In the genomic region with DNA sequence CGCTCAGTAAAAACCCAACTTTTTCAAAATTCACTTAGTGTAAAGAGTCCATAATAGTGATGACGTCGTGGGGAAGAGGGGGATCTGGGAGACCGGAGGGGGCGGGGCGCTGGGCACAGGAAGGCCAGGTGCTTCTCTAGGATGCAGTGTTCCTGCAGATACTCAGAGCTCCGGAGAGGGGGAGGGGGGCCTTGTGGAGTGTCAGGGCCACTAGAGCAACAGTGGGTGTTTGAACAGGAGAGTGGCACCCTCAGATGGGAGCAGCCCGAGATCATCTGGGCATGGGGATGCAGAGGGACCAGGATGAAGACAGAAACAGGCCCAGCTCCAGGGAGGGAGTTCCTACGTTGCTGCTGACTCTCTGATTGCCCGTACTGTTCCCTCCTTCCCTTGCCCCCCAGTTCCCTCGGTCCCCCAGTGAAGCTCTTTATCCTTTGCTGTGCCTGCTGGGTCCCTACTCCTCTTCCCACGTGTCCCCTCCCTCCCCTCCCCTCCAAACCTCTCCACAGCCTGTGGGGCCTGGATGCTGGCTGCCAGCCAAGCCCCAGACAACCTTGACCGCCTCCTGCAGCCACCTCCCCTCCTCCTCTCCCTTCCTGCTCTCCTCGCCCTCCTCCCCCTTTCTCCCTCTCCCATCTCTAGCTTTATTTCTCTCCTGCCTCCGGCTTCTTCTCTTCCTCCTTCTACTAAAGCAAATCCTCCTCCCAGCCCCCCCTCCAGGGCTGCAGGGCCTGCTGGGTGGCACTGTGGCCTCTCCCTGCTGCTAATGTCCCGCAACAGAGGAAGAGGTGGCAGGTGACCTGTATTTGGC, we compare ENCODE assay signal across 9 mouse cellular contexts. TPM values are rescaled to one million over a fixed set of nuclear protein-coding genes. Genes with fewer than 3 reads are reported as not detected.
DNase-seq lines count a peak whose midpoint lies in the region; ATAC-seq and TF ChIP-seq lines count a peak whose summit lies in the region.
"Had no signal": no experiment of that assay in that cellular context is flagged by ENCODE, and none has a peak within 500 bp of the region (broad histone marks: within the 10 kb centered on the region; RNA-seq: fewer than 3 reads in every experiment).

No protein-coding gene starts in this region.

- no peaks in the 10 kb centered on the region for H3K9me3 ChIP-seq in forebrain, embryonic 11.5 days (ENCODE audit: control insufficient read depth, low read length)
- H3K9me3 ChIP-seq in forebrain, postnatal 0 days (ENCODE audit: low read length), result no peaks in the 10 kb centered on the region
- H3K9me3 ChIP-seq in embryonic facial prominence, embryonic 13.5 days, result no peaks in the 10 kb centered on the region

- peaks cover 45% of the 10 kb centered on the region for H3K4me1 ChIP-seq in forebrain, embryonic 11.5 days (replicated peaks; ENCODE audit: control insufficient read depth, insufficient read depth, low read length)
- H3K4me1 ChIP-seq in forebrain, postnatal 0 days (ENCODE audit: insufficient read depth), result peaks cover 16% of the 10 kb centered on the region
- peaks cover 77% of the 10 kb centered on the region for H3K4me1 ChIP-seq in embryonic facial prominence, embryonic 13.5 days

- peak overlapping the region; percentile 41 for H3K27ac ChIP-seq in forebrain, embryonic 11.5 days (ENCODE audit: low read depth, low read length)
- no peak overlapping the region for H3K27ac ChIP-seq in forebrain, postnatal 0 days (ENCODE audit: low read depth, low read length)
- H3K27ac ChIP-seq in embryonic facial prominence, embryonic 13.5 days, result peak overlapping the region; percentile 95

- peak overlapping the region; percentile 29 for H3K9ac ChIP-seq in forebrain, embryonic 11.5 days (ENCODE audit: low read length)
- no peak overlapping the region for H3K9ac ChIP-seq in forebrain, postnatal 0 days
- H3K9ac ChIP-seq in embryonic facial prominence, embryonic 13.5 days, result peak overlapping the region; percentile 32; the same call in 1 of the 2 replicates

- 11% methylated on average over 16 of the region's 16 CpGs for WGBS in forebrain, embryonic 11.5 days
- WGBS in forebrain, postnatal 0 days, result 16% methylated on average over 15 of the region's 16 CpGs
- 6% methylated on average over 15 of the region's 16 CpGs for WGBS in embryonic facial prominence, embryonic 13.5 days

- 0 out of 2 replicates have a peak, but pooled peaks have one; percentile 2 for ATAC-seq in forebrain, embryonic 11.5 days (replicated peaks; ENCODE audit: low FRiP score)
- ATAC-seq in forebrain, postnatal 0 days, result no peak
- no peak for ATAC-seq in embryonic facial prominence, embryonic 13.5 days (ENCODE audit: insufficient number of reproducible peaks, insufficient read depth, low FRiP score, low TSS enrichment, low read depth)
- no peak for ATAC-seq in CD4-positive, CD25-positive, alpha-beta regulatory T cell, adult 4 months

- peak overlapping the region; percentile 35 for H3K4me2 ChIP-seq in forebrain, embryonic 11.5 days (ENCODE audit: low read depth, low read length, severe bottlenecking)
- H3K4me2 ChIP-seq in forebrain, postnatal 0 days (ENCODE audit: low read depth), result no peak overlapping the region
- peak overlapping the region; percentile 43 for H3K4me2 ChIP-seq in embryonic facial prominence, embryonic 13.5 days

- TF ChIP-seq CTCF in forebrain, postnatal 0 days (IDR thresholded peaks at IDR 0.05; ENCODE audit: low read depth), result no peak

- H3K36me3 ChIP-seq in forebrain, embryonic 11.5 days (ENCODE audit: control insufficient read depth, insufficient read depth, low read length), result peaks cover 2% of the 10 kb centered on the region; the same call in 1 of the 2 replicates
- H3K36me3 ChIP-seq in forebrain, postnatal 0 days (ENCODE audit: insufficient read depth), result peaks cover 32% of the 10 kb centered on the region
- H3K36me3 ChIP-seq in embryonic facial prominence, embryonic 13.5 days, result peaks cover 40% of the 10 kb centered on the region

- H3K4me3 ChIP-seq in forebrain, embryonic 11.5 days (ENCODE audit: low read depth, low read length), result no peak overlapping the region
- H3K4me3 ChIP-seq in forebrain, postnatal 0 days (ENCODE audit: low read depth, low read length), result no peak overlapping the region
- no peak overlapping the region for H3K4me3 ChIP-seq in embryonic facial prominence, embryonic 13.5 days
- H3K4me3 ChIP-seq: erythroblast, embryonic 14.5 days had no signal

- DNase-seq in forebrain, embryonic 11.5 days (ENCODE audit: low spot score), result peak; percentile 83
- no peak for DNase-seq in forebrain, postnatal 0 days
- DNase-seq in kidney, adult 18-20 months, result peak; percentile 66
- peak; percentile 32 for DNase-seq in lung, postnatal 14 days
- DNase-seq in thymus, postnatal 25 days, result peak; percentile 38
- no peak for DNase-seq in cerebellum, adult 18-20 months

- peaks cover 63% of the 10 kb centered on the region for H3K27me3 ChIP-seq in forebrain, embryonic 11.5 days (ENCODE audit: control insufficient read depth, insufficient read depth, low read length)
- peaks cover 4% of the 10 kb centered on the region; the same call in 1 of the 2 replicates for H3K27me3 ChIP-seq in forebrain, postnatal 0 days (ENCODE audit: insufficient read depth, low read length)
- 0 out of 2 replicates have a peak, but pooled peaks cover 4% of the 10 kb centered on the region for H3K27me3 ChIP-seq in embryonic facial prominence, embryonic 13.5 days

RNA-seq across cellular contexts. Expression of gene Tle2, which starts 5.8 kb away (rescaled TPM):
- 7.2 and 8.1 TPM in 2 replicates for polyA plus RNA-seq in forebrain, embryonic 11.5 days (2014; fragmentation: Nextera tagmentation; extraction: Ambion mirVana)
- total RNA-seq in forebrain, postnatal 0 days (2014; rRNA removed), result 20.5 and 25.6 TPM in 2 replicates
- 21.0 and 30.5 TPM in 2 replicates for polyA plus RNA-seq in forebrain, postnatal 0 days (2015; fragmentation: Nextera tagmentation; extraction: Ambion mirVana)
- polyA plus RNA-seq in embryonic facial prominence, embryonic 13.5 days (2015; fragmentation: Nextera tagmentation; extraction: Ambion mirVana), result 63.4 and 71.4 TPM in 2 replicates
- polyA plus RNA-seq in CD4-positive, CD25-positive, alpha-beta regulatory T cell, adult 4 months (2017; shearing (Covaris generic)), result under 1 TPM in 1 of 2 experiments, not detected in 1; 0.78 TPM

RNA-seq across cellular contexts. Expression of gene Aes, which starts 9.3 kb away (rescaled TPM):
- 324 and 355 TPM in 2 replicates for polyA plus RNA-seq in forebrain, embryonic 11.5 days (2014; fragmentation: Nextera tagmentation; extraction: Ambion mirVana)
- 450 and 455 TPM in 2 replicates for total RNA-seq in forebrain, postnatal 0 days (2014; rRNA removed)
- 752 and 802 TPM in 2 replicates for polyA plus RNA-seq in forebrain, postnatal 0 days (2015; fragmentation: Nextera tagmentation; extraction: Ambion mirVana)
- polyA plus RNA-seq in embryonic facial prominence, embryonic 13.5 days (2015; fragmentation: Nextera tagmentation; extraction: Ambion mirVana), result 464 and 465 TPM in 2 replicates
- 100 to 1,000 TPM; 103 to 139 TPM for polyA plus RNA-seq in CD4-positive, CD25-positive, alpha-beta regulatory T cell, adult 4 months (2017; shearing (Covaris generic))

RNA-seq across cellular contexts. Expression of gene Gna11, which starts 23.6 kb away (rescaled TPM):
- 77.1 and 84.5 TPM in 2 replicates for polyA plus RNA-seq in forebrain, embryonic 11.5 days (2014; fragmentation: Nextera tagmentation; extraction: Ambion mirVana)
- 110 and 114 TPM in 2 replicates for total RNA-seq in forebrain, postnatal 0 days (2014; rRNA removed)
- polyA plus RNA-seq in forebrain, postnatal 0 days (2015; fragmentation: Nextera tagmentation; extraction: Ambion mirVana), result 126 and 133 TPM in 2 replicates
- polyA plus RNA-seq in embryonic facial prominence, embryonic 13.5 days (2015; fragmentation: Nextera tagmentation; extraction: Ambion mirVana), result 84.2 and 90.1 TPM in 2 replicates
- polyA plus RNA-seq in CD4-positive, CD25-positive, alpha-beta regulatory T cell, adult 4 months (2017; shearing (Covaris generic)), result 10 to 100 TPM; 28.5 to 42.5 TPM

RNA-seq across cellular contexts. Expression of gene Tle6, which starts 32.3 kb away (rescaled TPM):
- polyA plus RNA-seq in forebrain, embryonic 11.5 days (2014; fragmentation: Nextera tagmentation; extraction: Ambion mirVana), result 3.9 and 7.7 TPM in 2 replicates
- total RNA-seq in forebrain, postnatal 0 days (2014; rRNA removed), result 8.7 and 14.1 TPM in 2 replicates
- polyA plus RNA-seq in forebrain, postnatal 0 days (2015; fragmentation: Nextera tagmentation; extraction: Ambion mirVana), result 4.2 and 5.1 TPM in 2 replicates
- 12.8 and 17.2 TPM in 2 replicates for polyA plus RNA-seq in embryonic facial prominence, embryonic 13.5 days (2015; fragmentation: Nextera tagmentation; extraction: Ambion mirVana)
- 1 to 10 TPM in 1 of 2 experiments, not detected in 1; 2.8 TPM for polyA plus RNA-seq in CD4-positive, CD25-positive, alpha-beta regulatory T cell, adult 4 months (2017; shearing (Covaris generic))

RNA-seq across cellular contexts. Expression of gene BC025920, which starts 37.5 kb away (rescaled TPM):
- polyA plus RNA-seq in forebrain, embryonic 11.5 days (2014; fragmentation: Nextera tagmentation; extraction: Ambion mirVana), result 1.6 and 2.1 TPM in 2 replicates
- total RNA-seq in forebrain, postnatal 0 days (2014; rRNA removed), result 3.8 and 4.7 TPM in 2 replicates
- 1.4 TPM in 2 replicates for polyA plus RNA-seq in forebrain, postnatal 0 days (2015; fragmentation: Nextera tagmentation; extraction: Ambion mirVana)
- polyA plus RNA-seq in embryonic facial prominence, embryonic 13.5 days (2015; fragmentation: Nextera tagmentation; extraction: Ambion mirVana), result 1.3 and 2.0 TPM in 2 replicates
- 1 to 10 TPM; 3.6 to 3.8 TPM for polyA plus RNA-seq in CD4-positive, CD25-positive, alpha-beta regulatory T cell, adult 4 months (2017; shearing (Covaris generic))

Comparison
In these comparisons a context has a peak if more than half of its experiments do, and no peak if none do; other contexts are left out.
1. DNase-seq: peak in forebrain, embryonic 11.5 days (single experiment), kidney, adult 18-20 months (single experiment), lung, postnatal 14 days (single experiment) and thymus, postnatal 25 days (single experiment); none in forebrain, postnatal 0 days (single experiment) and cerebellum, adult 18-20 months (0 of 2).